Mouse (Mus musculus): ENCODE results near the gene Rars. TPM values are rescaled to one million over a fixed set of nuclear protein-coding genes. Genes with fewer than 3 reads are reported as not detected.
"Not testable (repeated sequence)": the region's sequence is repeated elsewhere in the genome, so short reads cannot be mapped to it uniquely, and the experiment has no call there.

The Rars gene
- polyA plus RNA-seq, 2 experiments: 35.4 to 54.8 TPM

DNA sequence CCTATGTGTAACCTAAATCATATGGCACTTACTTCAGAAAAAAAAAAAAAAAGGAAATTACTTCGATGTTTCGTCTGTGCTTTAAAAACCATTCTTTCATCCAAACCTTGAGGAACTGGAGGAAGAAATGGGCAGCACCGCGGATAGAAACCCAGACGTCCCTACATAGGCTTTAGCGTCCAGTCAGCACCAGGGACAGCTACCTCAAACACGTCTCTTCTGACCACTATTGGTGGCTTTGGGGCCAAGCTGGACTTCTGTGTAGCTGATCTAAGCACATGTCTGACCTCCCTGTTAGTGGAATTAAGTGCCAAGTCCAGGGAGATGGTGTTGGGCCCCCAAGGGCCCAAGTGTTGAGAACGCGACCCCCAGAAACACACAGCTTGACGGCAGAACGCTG lies 35.4 kb downstream of the Rars start, which contains the start of gene Fbll1:
Gene Fbll1 (minus strand): TSS at position 11 of the 400 bp plus-strand sequence.
- H3K9me3 ChIP-seq (ENCODE audit: control insufficient read depth, low read length): no peaks in the 10 kb centered on the region
- no peak for TF ChIP-seq EP300 (IDR thresholded peaks at IDR 0.05; ENCODE audit: low read depth)
- TF ChIP-seq CTCF (IDR thresholded peaks at IDR 0.05; ENCODE audit: low read depth): no peak
- 18% methylated on average over 11 of the region's 11 CpGs for WGBS (ENCODE audit: insufficient replicate concordance)

DNA sequence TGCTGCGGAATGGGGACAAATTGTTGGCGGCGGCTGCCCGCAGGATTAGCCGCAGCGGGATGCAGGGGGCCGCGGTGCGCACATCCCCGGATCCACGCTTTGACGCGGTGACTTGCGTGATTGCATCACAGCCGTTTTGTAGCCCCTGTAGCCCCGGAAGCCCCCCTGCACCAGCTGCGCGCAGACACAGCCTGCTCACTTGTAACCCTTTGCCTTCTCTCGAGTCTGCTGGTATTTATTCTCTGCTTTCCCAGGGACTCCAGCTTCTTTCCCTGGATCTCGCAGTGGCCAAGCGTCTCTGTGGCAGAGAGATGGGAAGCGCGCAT lies 35.8 kb downstream of the Rars start:
- Histone ChIP-seq H3K9me3 (ENCODE audit: control insufficient read depth, low read length) (no peaks in the 10 kb centered on the region), H3K4me2 (ENCODE audit: low read depth) (no peak overlapping the region), H3K4me1 (replicated peaks; ENCODE audit: control insufficient read depth in 2 of 2, insufficient read depth in 2 of 2, low read length in 1 of 2) (no peaks in the 10 kb centered on the region), H3K4me3 (ENCODE audit: insufficient read depth in 1 of 2, low read depth in 2 of 2, low read length in 2 of 2) (no peak overlapping the region), H3K36me3 (replicated peaks; ENCODE audit: control insufficient read depth, insufficient read depth, low read depth) (no peaks in the 10 kb centered on the region), H3K27me3 (ENCODE audit: control insufficient read depth, insufficient read depth, low read length) (peaks cover 44% of the 10 kb centered on the region), H3K27ac (no peak overlapping the region), H3K9ac (replicated peaks) (no peak overlapping the region)
- TF ChIP-seq CTCF (IDR thresholded peaks at IDR 0.05; ENCODE audit: low read depth): no peak
- TF ChIP-seq EP300 (IDR thresholded peaks at IDR 0.05; ENCODE audit: low read depth): no peak
- DNase-seq (ENCODE audit: low read depth in 3 of 3, low spot score in 3 of 3) (no peak), ATAC-seq (ENCODE audit: insufficient read depth) (no peak)
- 4% methylated on average over 23 of the region's 23 CpGs for WGBS (ENCODE audit: insufficient replicate concordance)

More for the DNA sequence above, 35.4 kb downstream of the Rars start, which contains the start of gene Fbll1:
- no peak within 1 kb of the TSS for H3K27ac ChIP-seq
- H3K4me2 ChIP-seq (ENCODE audit: low read depth): no peak within 1 kb of the TSS
- H3K27me3 ChIP-seq (ENCODE audit: control insufficient read depth, insufficient read depth, low read length): peaks cover 44% of the 10 kb centered on the region
- H3K4me1 ChIP-seq (replicated peaks; ENCODE audit: control insufficient read depth in 2 of 2, insufficient read depth in 2 of 2, low read length in 1 of 2): no peaks in the 10 kb centered on the region
- ATAC-seq (ENCODE audit: insufficient read depth) (no peak), DNase-seq (ENCODE audit: low read depth in 3 of 3, low spot score in 3 of 3) (peak; percentile 17 to 24 (median 20))
- H3K36me3 ChIP-seq (replicated peaks; ENCODE audit: control insufficient read depth, insufficient read depth, low read depth): no peaks in the 10 kb centered on the region
- H3K9ac ChIP-seq (replicated peaks): no peak within 1 kb of the TSS
- no peak within 1 kb of the TSS for H3K4me3 ChIP-seq (ENCODE audit: insufficient read depth in 1 of 2, low read depth in 2 of 2, low read length in 2 of 2)

DNA sequence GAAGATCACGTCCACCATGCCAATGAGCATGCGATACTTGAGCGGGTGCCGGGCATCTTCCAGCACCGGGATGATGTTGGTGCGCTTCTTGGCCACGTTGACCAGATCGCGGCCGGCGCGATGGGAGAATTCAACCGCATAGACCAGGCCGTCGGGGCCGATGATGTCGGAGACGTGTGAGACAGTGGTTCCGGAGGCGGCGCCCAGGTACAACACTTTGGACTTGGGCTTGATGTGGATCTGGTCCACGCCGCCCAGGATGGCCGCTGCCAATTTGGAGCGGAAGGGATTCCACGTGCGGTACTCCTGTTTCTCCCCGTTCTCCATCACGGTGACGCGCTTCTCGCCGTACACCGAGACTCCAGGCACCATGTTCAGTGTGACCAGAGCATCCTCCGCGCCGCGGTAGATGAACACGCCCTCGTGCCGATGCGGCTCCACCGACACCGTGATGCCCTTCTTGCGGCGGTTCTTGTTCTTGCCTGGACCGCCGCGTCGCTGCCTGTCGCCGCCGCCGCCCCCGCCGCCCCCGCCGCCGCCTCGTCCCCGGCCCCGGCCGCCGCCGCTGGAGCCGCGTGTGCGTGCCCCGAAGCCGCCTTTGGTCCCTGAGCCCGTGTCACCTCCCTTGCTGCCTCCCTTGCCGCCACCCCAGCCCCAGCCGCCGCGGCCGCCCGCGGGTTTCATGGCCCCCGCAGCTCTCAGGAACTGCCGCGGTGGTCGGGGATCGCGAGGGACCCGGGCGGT lies 36.4 kb downstream of the Rars start:
- H3K4me1 ChIP-seq (replicated peaks; ENCODE audit: control insufficient read depth in 2 of 2, insufficient read depth in 2 of 2, low read length in 1 of 2): no peaks in the 10 kb centered on the region
- ATAC-seq (ENCODE audit: insufficient read depth) (no peak), DNase-seq (ENCODE audit: low read depth in 3 of 3, low spot score in 3 of 3) (no peak)
- WGBS (ENCODE audit: insufficient replicate concordance): 6% methylated on average over 79 of the region's 86 CpGs
- H3K27ac ChIP-seq: no peak overlapping the region
- TF ChIP-seq CTCF (IDR thresholded peaks at IDR 0.05; ENCODE audit: low read depth): no peak
- no peak for TF ChIP-seq EP300 (IDR thresholded peaks at IDR 0.05; ENCODE audit: low read depth)
- no peak overlapping the region for H3K4me2 ChIP-seq (ENCODE audit: low read depth)
- no peak overlapping the region for H3K9ac ChIP-seq (replicated peaks)
- no peaks in the 10 kb centered on the region for H3K9me3 ChIP-seq (ENCODE audit: control insufficient read depth, low read length)
- H3K4me3 ChIP-seq (ENCODE audit: insufficient read depth in 1 of 2, low read depth in 2 of 2, low read length in 2 of 2): no peak overlapping the region
- H3K27me3 ChIP-seq (ENCODE audit: control insufficient read depth, insufficient read depth, low read length): peaks cover 44% of the 10 kb centered on the region
- H3K36me3 ChIP-seq (replicated peaks; ENCODE audit: control insufficient read depth, insufficient read depth, low read depth): no peaks in the 10 kb centered on the region

DNA sequence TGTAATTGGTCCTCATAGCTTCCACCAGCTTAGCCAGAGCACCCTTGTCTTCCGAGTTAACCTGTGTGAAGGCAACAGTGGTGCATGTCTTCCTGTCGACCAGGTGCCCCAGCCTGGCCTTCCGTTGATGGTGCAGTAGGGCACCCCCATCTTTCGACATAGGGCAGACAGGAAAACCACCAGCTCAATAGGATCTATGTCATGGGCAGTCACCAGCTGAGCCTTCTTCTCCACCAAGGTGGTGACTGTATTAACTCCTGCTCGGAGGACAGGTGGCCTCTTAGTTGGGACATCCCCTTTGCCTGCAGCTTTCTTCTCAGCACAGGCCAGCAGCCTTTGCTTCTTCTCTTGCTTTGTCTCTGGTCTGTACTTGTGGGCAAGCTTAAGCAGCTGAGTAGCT lies 41.5 kb downstream of the Rars start:
- peaks cover 26% of the 10 kb centered on the region for H3K27me3 ChIP-seq (ENCODE audit: control insufficient read depth, insufficient read depth, low read length)
- not testable (repeated sequence) for H3K4me2 ChIP-seq (ENCODE audit: low read depth); DNase-seq (ENCODE audit: low read depth in 3 of 3, low spot score in 3 of 3); H3K27ac ChIP-seq; H3K36me3 ChIP-seq (replicated peaks; ENCODE audit: control insufficient read depth, insufficient read depth, low read depth); H3K4me1 ChIP-seq (replicated peaks; ENCODE audit: control insufficient read depth in 2 of 2, insufficient read depth in 2 of 2, low read length in 1 of 2); H3K9me3 ChIP-seq (ENCODE audit: control insufficient read depth, low read length); H3K9ac ChIP-seq (replicated peaks); H3K4me3 ChIP-seq (ENCODE audit: insufficient read depth in 1 of 2, low read depth in 2 of 2, low read length in 2 of 2); ATAC-seq (ENCODE audit: insufficient read depth)
- WGBS (ENCODE audit: insufficient replicate concordance): 40% methylated on average over 5 of the region's 5 CpGs

DNA sequence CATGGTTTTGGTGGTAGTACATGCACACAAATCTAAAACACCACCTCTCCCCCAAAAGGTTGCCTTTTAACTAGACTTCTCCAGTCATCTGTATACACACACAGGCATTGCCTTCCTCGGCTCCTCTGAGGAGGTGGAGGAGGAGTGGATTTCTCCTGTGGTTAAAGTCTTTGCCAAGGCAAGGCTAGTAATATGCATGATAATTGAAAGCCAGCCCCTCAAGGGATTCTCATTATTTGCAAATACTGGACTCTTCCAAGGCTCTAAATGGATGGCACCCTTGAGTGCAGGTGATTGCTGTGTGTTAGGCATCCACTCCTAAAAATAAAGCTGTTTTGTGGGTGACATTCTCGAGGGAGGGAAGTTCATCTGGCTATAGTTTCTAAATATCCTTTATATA lies 45.9 kb downstream of the Rars start:
- Histone ChIP-seq H3K4me3 (ENCODE audit: insufficient read depth in 1 of 2, low read depth in 2 of 2, low read length in 2 of 2) (no peak overlapping the region), H3K36me3 (replicated peaks; ENCODE audit: control insufficient read depth, insufficient read depth, low read depth) (peaks cover 13% of the 10 kb centered on the region), H3K9ac (replicated peaks) (no peak overlapping the region), H3K4me1 (replicated peaks; ENCODE audit: control insufficient read depth in 2 of 2, insufficient read depth in 2 of 2, low read length in 1 of 2) (no peaks in the 10 kb centered on the region), H3K4me2 (ENCODE audit: low read depth) (no peak overlapping the region), H3K27me3 (ENCODE audit: control insufficient read depth, insufficient read depth, low read length) (no peaks in the 10 kb centered on the region), H3K27ac (no peak overlapping the region), H3K9me3 (ENCODE audit: control insufficient read depth, low read length) (no peaks in the 10 kb centered on the region)
- no peak for ATAC-seq (ENCODE audit: insufficient read depth)
- WGBS (ENCODE audit: insufficient replicate concordance): 70% methylated on average over 2 of the region's 2 CpGs
- TF ChIP-seq CTCF (IDR thresholded peaks at IDR 0.05; ENCODE audit: low read depth): no peak
- TF ChIP-seq EP300 (IDR thresholded peaks at IDR 0.05; ENCODE audit: low read depth): no peak
- no peak for DNase-seq (ENCODE audit: low read depth in 3 of 3, low spot score in 3 of 3)
